Mouse (Mus musculus): ENCODE results near the gene Sbk1.
A peak's percentile ranks its signal among the peaks of the same experiment; 100 is the strongest.
"Not testable (repeated sequence)": the region's sequence is repeated elsewhere in the genome, so short reads cannot be mapped to it uniquely, and the experiment has no call there.

Gene Sbk1

GRCm38 (mm10) chr7:126285293-126286211, 13.1 kb downstream of the Sbk1 start:
- ATAC-seq (ENCODE audit: insufficient number of reproducible peaks, low FRiP score, low TSS enrichment), result no peak

GRCm38 (mm10) chr7:126286311-126286710, 13.9 kb downstream of the Sbk1 start:
- ATAC-seq (ENCODE audit: insufficient number of reproducible peaks, low FRiP score, low TSS enrichment), result no peak

GRCm38 (mm10) chr7:126287493-126288103, 15.2 kb downstream of the Sbk1 start:
- ATAC-seq (ENCODE audit: insufficient number of reproducible peaks, low FRiP score, low TSS enrichment), result no peak

GRCm38 (mm10) chr7:126288104-126288497, 15.7 kb downstream of the Sbk1 start:
- ATAC-seq (ENCODE audit: insufficient number of reproducible peaks, low FRiP score, low TSS enrichment), result no peak; the same call in 1 of the 2 replicates

GRCm38 (mm10) chr7:126288571-126289091, 16.2 kb downstream of the Sbk1 start:
- ATAC-seq (ENCODE audit: insufficient number of reproducible peaks, low FRiP score, low TSS enrichment), result no peak

GRCm38 (mm10) chr7:126289371-126289770, 17.0 kb downstream of the Sbk1 start:
- no peak for ATAC-seq (ENCODE audit: insufficient number of reproducible peaks, low FRiP score, low TSS enrichment)

GRCm38 (mm10) chr7:126289956-126290355, 17.5 kb downstream of the Sbk1 start:
- peak; percentile 34; the same call in 1 of the 2 replicates for ATAC-seq (ENCODE audit: insufficient number of reproducible peaks, low FRiP score, low TSS enrichment)

GRCm38 (mm10) chr7:126291681-126292545, 19.5 kb downstream of the Sbk1 start:
- no peak for ATAC-seq (ENCODE audit: insufficient number of reproducible peaks, low FRiP score, low TSS enrichment)

GRCm38 (mm10) chr7:126293091-126293490, 20.7 kb downstream of the Sbk1 start:
- ATAC-seq (ENCODE audit: insufficient number of reproducible peaks, low FRiP score, low TSS enrichment), result no peak

GRCm38 (mm10) chr7:126297579-126298460, 25.4 kb downstream of the Sbk1 start:
- ATAC-seq (ENCODE audit: insufficient number of reproducible peaks, low FRiP score, low TSS enrichment), result no peak

GRCm38 (mm10) chr7:126298856-126299255, 26.4 kb downstream of the Sbk1 start:
- ATAC-seq (ENCODE audit: insufficient number of reproducible peaks, low FRiP score, low TSS enrichment), result no peak

- ATAC-seq (ENCODE audit: insufficient number of reproducible peaks, low FRiP score, low TSS enrichment), result not testable (repeated sequence)
Measured at GRCm38 (mm10) chr7:126301831-126302230, 29.4 kb downstream of the Sbk1 start.

GRCm38 (mm10) chr7:126311822-126312221, 39.4 kb downstream of the Sbk1 start:
- ATAC-seq (ENCODE audit: insufficient number of reproducible peaks, low FRiP score, low TSS enrichment), result no peak

- ATAC-seq (ENCODE audit: insufficient number of reproducible peaks, low FRiP score, low TSS enrichment), result no peak
Measured at GRCm38 (mm10) chr7:126313309-126313708, 40.9 kb downstream of the Sbk1 start.

GRCm38 (mm10) chr7:126314273-126314672, 41.9 kb downstream of the Sbk1 start:
- ATAC-seq (ENCODE audit: insufficient number of reproducible peaks, low FRiP score, low TSS enrichment), result no peak

- ATAC-seq (ENCODE audit: insufficient number of reproducible peaks, low FRiP score, low TSS enrichment), result no peak
Measured at GRCm38 (mm10) chr7:126323729-126324128, 51.3 kb downstream of the Sbk1 start.

- ATAC-seq (ENCODE audit: insufficient number of reproducible peaks, low FRiP score, low TSS enrichment), result no peak
Measured at GRCm38 (mm10) chr7:126324791-126325190, 52.4 kb downstream of the Sbk1 start.

GRCm38 (mm10) chr7:126325576-126326273, 53.3 kb downstream of the Sbk1 start:
- not testable (repeated sequence) for ATAC-seq (ENCODE audit: insufficient number of reproducible peaks, low FRiP score, low TSS enrichment)

- ATAC-seq (ENCODE audit: insufficient number of reproducible peaks, low FRiP score, low TSS enrichment), result not testable (repeated sequence)
Measured at GRCm38 (mm10) chr7:126328848-126329247, 56.4 kb downstream of the Sbk1 start.
